Mouse (Mus musculus) mouse embryonic stem cell (cell line): ENCODE measurements at regions not wholly inside any gene's neighbourhood (a gene's known extent, or its start where the extent isn't known, plus 50 kb on each side); places are given as distances from the start of the nearest gene placed in this dataset.
"Not testable (repeated sequence)": the region's sequence is repeated elsewhere in the genome, so short reads cannot be mapped to it uniquely, and the experiment has no call there.

ENCODE experiments used
- in situ Hi-C, 2 experiments: fragments of 300-500 bp; cut with MboI; formaldehyde crosslinking; loops; 1 replicate in 1 of 2; 3 replicates in 1 of 2; pipeline ENCODE4 v1.14.3; 2019 to 2020; ENCODE audit warnings: low sequenced_read_pairs in 2 of 2, low pct_unique_long_range_greater_than_20kb in 1 of 2, mixed read lengths in 1 of 2; ENCODE audit not compliant: unreplicated experiment in 1 of 2

DNA sequence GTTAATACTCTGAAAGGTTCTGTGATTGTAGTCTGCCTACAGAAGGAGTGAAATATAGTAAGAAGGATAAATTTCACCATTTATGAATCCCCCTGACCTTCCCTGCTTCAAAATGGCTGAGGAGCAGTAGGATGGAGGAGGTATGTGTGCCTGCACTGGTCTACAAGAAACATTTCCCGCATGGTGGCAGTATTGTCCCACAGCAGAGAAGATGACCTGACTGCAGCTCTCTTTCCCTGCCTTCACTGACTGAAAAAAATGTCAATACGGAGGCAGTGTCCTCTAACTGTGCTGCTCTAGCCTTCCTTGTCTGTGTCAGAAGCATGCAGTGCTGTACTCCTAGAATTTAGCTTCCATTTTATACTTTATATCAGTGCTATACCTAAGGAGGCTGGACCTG, 177.2 kb upstream of the Olfr1324 start:
- in situ Hi-C loops, result not testable (repeated sequence)

DNA sequence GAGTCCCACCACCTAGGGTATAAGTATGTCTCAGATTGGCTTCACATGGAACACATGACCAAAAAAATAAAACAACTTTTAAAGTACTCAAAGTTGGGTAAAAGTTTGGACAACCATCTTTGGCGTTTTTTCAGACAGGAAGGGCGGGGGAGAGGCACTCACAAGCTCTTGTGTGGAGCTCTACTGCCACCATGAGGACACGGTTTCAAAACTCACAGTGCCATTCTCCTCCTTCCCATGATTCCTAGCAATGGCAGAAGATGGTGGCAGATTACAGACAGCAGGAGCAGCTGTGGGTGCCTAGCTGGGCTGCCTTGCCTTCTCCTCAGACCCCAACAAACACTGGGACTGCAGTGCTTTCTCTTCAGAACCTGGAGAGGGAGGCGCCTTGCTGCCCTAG, 176.7 kb upstream of the Olfr1324 start:
- in situ Hi-C loops, result not testable (repeated sequence)

DNA sequence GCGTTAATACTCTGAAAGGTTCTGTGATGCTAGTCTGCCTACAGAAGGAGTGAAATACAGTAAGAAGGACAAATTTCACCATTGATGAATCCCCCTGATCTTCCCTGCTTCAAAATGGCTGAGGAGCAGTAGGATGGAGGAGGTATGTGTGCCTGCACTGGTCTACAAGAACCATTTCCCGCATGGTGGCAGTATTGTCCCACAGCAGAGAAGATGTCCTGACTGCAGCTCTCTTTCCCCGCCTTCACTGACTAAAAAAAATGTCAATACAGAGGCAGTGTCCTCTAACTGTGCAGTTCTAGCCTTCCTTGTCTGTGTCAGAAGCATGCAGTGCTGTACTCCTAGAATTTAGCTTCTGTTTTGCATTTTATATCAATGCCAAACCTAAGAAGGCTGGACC, 174.6 kb upstream of the Olfr1324 start:
- in situ Hi-C loops, result not testable (repeated sequence)

DNA sequence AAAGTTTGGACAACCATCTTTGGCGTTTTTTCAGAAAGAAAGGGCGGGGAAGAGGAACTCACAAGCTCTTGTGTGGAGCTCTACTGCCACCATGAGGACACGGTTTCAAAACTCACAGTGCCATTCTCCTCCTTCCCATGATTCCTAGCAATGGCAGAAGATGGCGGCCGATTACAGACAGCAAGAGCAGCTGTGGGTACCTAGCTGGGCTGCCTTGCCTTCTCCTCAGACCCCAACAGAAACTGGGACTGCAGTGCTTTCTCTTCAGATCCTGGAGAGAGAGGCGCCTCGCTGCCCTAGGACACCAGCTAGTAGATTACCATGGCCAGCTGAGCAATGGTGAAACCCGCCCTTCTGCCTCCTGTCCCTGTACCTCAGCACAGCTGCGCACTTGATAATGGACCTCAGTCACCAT, 174.2 kb upstream of the Olfr1324 start:
- in situ Hi-C loops, result not testable (repeated sequence)

DNA sequence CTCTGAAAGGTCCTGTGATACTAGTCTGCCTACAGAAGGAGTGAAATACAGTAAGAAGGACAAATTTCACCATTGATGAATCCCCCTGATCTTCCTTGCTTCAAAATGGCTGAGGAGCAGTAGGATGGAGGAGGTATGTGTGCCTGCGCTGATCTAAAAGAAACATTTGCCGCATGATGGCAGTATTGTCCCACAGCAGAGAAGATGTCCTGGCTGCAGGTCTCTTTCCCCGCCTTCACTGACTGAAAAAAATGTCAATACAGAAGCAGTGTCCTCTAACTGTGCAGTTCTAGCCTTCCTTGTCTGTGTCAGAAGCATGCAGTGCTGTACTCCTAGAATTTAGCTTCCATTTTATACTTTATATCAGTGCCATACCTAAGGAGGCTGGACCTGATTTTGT, 172.0 kb upstream of the Olfr1324 start:
- in situ Hi-C loops, result not testable (repeated sequence)

DNA sequence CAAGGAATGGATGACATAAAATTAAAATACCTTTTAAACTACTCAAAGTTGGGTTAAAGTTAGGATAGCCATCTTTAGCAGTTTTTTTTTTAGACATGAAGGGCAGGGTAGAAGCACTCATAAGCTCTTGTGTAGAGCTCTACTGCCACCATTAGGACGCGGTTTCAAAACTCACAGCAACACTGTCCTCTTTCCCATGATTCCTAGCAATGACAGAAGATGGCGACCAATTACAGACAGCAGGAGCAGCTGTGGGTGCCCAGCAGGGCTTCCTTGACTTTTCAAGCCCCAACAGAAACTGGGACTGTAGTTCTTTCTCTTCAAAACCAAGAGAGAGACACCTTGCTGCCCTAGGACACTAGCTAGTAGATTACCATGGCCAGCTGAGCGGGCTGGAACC, 171.5 kb upstream of the Olfr1324 start:
- in situ Hi-C loops, result no loop called here

DNA sequence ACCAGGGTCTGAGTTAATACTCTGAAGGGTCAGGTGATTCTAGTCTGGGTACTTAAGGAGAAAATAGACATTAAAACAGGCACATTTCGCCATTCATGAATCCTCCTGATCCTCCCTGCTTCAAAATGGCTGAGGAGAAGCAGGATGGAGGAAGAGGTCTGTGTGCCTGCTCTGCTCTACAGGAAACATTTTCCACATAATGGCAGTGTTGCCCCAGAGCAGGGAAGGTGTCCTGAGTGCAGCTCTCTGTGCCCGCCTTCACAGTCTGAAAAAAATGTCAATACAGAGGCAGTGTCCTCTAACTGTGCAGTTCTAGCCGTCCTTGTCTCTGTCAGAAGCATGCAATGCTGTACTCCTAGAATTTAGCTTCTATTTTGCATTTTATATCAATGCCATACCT, 169.3 kb upstream of the Olfr1324 start:
- in situ Hi-C loops, result not testable (repeated sequence)

DNA sequence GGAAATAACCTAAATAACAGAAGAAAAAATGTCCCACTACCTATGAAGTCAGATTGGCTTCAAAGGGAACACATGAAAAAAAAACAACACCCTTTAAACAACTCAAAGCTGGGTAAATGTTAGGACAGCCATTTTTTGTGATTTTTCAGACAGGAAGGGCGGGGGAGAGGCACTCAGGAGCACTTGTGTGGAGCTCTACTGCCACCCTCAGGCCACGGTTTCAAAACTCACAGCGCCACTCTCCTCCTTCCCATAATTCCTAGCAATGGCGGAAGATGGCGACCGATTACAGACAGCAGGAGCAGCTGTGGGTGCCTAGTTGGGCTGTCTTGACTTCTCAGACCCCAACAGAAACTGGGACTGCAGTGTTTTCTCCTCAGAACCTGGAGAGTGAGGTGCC, 168.8 kb upstream of the Olfr1324 start:
- in situ Hi-C loops, result no loop called here

DNA sequence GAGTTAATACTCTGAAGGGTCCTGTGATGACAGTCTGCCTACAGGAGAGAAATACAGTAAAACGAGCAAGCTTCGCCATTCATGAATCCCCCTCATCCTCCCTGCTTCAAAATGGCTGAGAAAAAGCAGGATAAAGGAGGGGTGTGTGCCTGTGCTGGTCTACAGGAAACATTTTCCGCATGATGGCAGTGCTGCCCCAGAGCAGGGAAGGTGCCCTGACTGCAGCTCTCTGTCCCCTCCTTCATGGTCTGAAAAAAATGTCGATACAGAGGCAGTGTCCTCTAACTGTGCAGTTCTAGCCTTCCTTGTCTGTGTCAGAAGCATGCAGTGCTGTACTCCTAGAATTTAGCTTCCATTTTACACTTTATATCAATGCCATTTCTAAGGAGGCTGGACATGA, 166.7 kb upstream of the Olfr1324 start:
- in situ Hi-C loops, result not testable (repeated sequence)

DNA sequence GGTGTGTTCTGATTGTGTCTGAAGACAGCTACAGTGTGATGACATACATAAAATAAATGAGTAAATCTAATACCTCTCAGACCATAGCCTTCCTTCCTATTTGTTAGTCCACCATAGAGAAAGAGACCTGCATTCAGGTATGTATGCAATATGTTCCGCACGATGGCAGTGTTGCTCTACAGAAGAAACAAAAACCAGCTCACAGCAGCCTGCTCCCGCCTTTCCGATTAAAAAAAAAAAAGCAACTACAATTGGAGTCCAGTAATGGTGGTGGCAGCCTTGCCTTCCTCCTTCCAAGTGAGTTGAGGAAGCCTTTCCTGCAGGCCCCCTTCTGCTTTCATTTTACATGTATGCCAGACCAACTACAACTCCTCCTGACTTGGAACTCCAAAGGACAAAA, 163.2 kb upstream of the Olfr1324 start:
- in situ Hi-C loops, result no loop called here

DNA sequence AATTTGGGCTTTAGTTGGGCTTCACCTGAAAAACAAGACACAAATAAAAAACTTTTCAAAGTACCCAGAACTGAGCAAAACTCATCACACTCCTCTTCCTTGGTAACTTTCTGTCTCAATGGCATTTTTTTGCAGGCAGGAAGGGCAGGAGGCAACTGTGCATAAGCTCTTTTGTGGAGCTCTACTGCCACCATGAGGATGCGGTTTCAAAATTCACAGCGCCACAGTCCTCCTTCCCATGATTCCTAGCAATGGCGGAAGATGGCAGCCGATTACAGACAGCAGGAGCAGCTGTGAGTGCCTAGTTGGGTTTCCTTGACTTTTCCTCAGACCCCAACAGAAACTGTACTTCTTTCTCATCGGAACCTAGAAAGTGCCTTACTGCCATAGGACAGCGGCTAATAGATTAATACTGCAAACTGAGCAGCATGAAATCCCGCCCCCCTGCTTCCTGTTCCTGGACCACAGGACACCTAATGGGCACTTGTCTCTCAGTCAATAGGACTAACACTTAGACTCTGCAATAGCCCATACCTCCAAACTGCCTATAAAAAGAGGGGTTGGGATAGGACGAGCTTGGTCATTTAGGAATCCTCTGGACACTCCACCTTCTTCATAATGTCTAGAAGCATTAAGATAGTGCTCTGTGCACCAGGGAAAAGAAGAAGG, 162.5 kb upstream of the Olfr1324 start:
- in situ Hi-C loops, result no loop called here

DNA sequence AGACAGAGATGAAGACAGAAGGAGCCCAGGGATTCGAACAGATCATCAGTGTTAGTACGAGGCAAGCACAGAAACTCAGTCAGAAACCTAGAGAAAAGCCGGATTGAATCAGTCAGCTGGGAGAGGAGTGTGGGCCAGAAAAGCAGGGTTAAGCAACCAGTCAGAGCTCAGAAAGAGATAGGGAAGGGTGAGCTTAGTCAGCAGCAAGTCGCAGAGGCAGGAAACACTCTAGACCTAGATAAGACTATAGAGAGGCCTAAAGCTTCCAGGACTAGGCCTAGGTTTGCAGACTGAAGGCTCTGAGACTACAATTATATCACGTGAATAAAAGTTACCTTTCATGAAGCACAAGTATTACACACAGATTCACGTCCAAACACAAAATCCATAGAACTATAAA, 160.6 kb upstream of the Olfr1324 start:
- in situ Hi-C loops, result no loop called here

DNA sequence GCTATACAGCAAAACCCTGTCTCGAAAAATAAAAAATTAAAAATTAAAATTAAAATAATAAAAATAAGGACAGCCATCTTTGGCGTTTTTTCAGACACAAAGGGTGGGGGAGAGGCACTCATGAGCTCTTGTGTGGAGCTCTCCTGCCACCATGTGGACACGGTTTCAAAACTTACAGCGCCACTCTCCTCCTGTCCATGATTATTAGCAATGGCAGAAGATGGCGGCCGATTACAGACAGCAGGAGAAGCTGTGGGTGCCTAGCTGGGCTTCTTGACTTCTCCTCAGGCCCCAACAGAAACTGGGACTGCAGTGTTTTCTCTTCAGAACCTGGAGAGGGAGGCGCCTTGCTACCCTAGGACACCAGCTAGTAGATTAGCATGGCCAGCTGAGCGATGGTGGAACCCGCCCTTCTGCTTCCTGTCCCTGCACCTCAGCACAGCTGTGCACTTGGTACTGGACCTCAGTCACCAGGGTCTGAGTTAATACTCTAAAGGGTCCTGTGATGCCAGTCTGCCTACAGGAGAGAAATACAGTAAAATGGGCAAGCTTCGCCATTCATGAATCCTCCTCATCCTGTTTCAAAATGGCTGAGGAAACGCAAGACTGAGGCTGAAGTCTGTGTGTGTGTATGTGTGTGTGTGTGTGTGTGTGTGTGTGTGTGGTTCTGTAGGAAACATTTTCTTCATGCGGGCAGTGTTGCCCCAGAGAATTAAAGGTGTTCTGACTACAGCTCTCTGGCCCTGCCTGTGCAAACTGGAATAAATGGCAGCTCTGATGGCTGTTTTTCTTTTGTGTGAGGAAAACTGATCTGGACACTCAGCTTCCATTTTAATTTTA, 155.7 kb upstream of the Olfr1324 start:
- in situ Hi-C loops, result no loop called here

DNA sequence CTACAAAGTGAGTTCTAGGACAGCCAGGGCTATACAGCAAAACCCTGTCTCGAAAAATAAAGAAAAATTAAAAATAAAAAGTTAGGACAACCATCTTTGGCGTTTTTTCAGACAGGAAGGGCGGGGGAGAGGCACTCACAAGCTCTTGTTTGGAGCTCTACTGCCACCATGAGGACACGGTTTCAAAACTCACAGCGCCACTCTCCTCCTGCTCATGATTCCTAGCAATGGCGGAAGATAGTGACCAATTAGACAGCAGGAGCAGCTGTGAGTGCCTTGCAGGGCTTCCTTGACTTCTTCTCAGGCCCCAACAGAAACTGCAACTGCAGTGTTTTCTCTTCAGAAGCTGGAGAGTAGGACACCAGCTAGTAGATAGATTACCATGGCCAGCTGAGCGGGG, 151.9 kb upstream of the Olfr1324 start:
- in situ Hi-C loops, result no loop called here

DNA sequence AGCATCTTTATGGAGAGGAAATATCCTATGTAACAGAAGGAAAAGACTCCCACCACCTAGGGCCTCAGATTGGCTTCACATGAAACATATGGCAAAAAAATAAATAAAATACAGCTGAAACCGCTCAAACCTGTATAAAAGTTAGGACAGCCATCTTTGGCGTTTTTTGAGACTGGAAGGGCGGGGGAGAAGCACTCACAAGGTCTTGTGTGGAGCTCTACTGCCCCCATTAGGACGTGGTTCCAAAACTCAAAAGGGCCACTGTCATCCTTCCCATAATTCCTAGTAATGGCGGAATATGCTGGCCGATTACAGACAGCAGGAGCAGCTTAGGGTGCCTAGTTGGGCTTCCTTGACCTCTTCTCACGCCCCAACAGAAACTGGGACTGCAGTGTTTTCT, 148.5 kb upstream of the Olfr1324 start:
- in situ Hi-C loops, result no loop called here

DNA sequence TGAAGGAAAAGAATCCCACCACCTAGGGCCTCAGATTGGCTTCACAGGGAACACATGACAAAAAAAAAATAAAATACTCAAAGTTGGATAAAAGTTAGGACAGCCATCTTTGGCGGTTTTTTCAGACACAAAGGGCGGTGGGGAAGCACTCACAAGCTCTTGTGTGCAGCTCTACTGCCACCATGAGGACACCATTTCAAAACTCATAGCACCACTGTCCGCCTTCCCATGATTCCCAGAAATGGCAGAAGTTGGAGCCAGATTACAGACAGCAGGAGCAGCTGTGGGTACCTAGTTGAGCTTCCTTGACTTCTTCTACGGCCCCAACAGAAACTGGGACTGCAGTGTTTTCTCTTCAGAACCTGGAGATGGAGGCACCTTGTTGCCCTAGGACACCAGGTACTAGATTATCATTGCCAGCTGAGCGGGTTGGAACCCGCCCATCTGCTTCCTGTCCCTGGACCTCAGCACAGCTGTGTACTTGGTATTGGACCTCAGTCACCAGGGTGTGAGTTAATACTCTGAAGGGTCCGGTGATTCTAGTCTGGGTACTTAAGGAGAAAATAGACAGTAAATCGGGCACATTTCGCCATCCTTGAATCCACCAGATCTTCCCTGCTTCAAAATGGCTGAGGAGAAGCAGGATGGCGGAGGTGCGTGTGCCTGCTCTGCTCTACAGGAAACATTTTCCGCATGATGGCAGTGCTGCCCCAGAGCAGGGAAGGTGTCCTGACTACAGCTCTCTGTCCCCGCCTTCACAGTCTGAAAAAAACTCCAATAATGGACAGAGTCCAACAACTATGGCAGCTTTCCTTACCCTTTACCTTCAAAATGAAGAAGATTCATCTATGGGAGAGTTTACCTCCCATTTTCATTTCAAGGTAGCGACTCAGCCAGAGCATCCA, 144.1 kb upstream of the Olfr1324 start:
- in situ Hi-C loops, result not testable (repeated sequence)

DNA sequence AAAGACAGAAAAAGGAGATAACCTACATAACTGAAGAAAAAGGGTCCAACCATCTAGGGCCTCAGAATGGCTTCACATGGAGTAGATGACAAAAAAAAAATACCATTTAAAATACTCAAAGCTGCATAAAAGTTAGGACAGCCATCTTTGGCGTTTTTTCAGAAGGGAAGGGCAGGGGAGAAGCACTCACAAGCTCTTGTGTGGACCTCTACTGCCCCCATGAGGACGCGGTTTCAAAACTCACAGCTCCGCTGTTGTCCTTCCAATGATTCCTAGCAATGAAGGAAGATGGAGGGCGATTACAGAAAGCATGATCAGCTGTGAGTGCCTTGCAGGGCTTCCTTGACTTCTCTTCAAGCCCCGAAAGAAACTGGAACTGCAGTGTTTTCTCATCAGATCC, 140.8 kb upstream of the Olfr1324 start:
- in situ Hi-C loops, result no loop called here

DNA sequence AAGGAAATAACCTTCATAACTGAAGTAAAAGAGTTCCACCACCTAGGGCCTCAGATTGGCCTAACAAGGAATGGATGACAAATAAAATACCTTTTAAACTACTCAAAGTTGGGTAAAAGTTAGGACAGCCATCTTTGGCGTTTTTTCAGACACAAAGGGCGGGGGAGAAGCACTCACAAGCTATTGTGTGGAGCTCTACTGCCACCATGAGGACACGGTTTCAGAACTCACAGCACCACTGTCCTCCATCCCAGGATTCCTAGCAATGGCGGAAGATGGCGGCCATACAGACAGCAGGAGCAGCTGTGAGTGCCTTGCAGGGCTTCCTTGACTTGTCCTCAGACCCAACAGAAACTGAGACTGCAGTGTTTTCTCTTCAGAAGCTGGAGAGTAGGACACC, 138.0 kb upstream of the Olfr1324 start:
- in situ Hi-C loops, result no loop called here

DNA sequence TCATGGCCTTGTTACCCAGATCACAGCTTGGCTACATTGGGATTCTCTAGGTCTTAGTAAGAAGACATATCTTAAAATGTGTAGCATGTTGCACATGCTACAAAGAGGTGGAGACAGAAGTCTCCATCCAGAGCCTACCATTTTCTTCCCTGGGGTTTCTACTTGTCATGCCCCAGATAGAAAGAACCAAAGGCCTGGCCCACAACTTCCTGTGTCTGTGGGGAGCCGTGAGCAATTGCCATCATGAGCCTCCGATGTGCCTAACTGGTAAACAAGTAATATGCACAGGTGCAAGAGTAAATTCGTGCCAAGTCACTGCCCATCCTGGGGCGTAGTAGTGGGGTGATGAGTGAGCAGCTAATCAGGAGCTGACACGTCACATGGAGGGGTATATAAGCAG, 136.7 kb upstream of the Olfr1324 start:
- in situ Hi-C loops, result not testable (repeated sequence)
